Mouse (Mus musculus) monocyte, adult 5-6 weeks (primary cell): ENCODE measurements around the gene Slc17a5. TPM values are rescaled to one million over a fixed set of nuclear protein-coding genes. Genes with fewer than 3 reads are reported as not detected.

Experiments
- ATAC-seq: fragments of 153-309, 156-312 bp; replicated peaks from 2 replicates; pipeline ENCODE4 v1.8.0; 2017; ENCODE audit warnings: mild to moderate bottlenecking; ENCODE audit not compliant: low TSS enrichment, insufficient number of reproducible peaks, severe bottlenecking, poor library complexity, low FRiP score
- total RNA-seq: library from RNA; stranded (forward); fragments of 200-1000, 200-491, 200-594 nt; gene quantifications from 3 replicates; pipeline ENCODE4 v1.2.3, GENCODE M21; 2017

Gene Slc17a5
- total RNA-seq, 1 experiment from 2014 or later: 13.2 TPM

DNA sequence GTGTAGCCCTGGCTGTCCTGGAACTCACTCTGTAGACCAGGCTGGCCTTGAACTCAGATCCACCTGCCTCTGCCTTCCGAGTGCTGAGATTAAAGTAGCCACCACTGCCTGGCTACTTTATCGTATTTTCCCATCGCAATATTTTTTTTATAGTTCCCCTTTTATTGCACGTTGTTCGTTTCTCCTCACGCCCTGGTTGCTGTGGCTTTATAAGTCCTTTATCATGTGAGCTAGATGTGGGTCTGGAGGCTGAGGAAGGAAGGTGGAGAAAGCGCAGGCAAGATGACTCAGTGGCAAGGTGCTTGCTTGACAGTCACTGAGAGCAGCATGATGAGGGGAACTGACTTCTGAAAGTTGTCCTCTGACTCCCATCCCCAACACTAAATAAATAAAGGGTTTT, 9.0 kb downstream of the Slc17a5 start:
- no peak for ATAC-seq

DNA sequence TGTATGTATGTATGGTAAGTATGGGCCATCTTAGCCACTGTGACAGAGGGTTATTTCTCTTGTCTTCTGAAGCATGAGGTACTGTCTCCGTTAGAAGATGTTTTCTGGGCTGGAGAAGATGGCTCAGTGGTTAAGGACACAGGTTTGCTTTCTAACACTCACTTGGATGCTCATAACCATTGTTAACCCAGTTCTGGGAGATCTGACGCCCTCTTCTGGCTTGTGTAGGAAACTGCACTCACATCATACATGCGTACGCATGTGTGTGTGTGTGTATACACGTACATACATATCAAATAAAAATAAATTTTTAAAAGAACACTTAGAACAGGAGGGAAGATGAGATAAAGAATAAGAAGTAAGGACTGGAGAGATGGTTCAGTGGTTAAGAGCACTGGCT, 11.4 kb downstream of the Slc17a5 start:
- ATAC-seq: no peak

DNA sequence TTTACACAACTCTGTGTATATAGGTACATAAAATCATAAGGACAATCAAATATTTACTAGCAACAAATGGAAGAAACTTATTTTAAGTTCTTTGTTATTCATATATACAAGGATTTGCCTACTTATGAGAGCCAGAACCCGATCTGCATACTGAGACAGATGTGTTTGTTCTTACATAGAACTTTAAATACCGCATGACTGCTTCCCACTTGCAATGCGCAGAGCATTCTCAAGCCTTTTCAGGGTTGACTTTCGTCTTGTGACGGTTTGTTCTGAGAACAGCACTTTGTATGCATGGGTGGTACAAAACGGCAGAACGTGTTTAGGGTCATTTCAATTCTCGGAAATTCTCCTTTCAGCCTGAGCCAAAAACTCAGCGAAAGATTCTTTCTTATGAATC, 17.9 kb downstream of the Slc17a5 start:
- no peak for ATAC-seq

DNA sequence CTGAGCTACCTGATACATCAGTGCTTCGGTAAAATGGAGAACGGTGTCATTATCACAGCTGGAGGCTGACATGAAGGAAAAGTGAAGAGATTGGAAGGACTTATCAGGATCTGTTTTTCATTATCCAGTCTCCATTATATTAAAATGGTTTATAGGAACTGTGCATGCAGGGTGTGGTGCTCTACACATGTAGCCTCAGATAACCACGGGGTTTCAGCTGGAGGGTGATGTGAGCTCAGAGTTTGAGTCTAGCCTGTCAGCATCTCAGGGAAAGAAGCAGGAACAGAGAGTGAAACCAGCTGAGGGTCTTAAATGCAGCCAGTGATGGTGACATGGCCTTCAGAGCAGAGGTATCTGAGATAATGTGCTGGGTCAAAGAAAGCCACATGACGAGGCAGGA, 28.4 kb downstream of the Slc17a5 start:
- ATAC-seq: no peak

- ATAC-seq: no peak
These were observed 29.1 kb downstream of the Slc17a5 start for GRCm38 (mm10) chr9:78558586-78559214.

- ATAC-seq: no peak
These were observed 30.8 kb downstream of the Slc17a5 start for GRCm38 (mm10) chr9:78557041-78557440.

- ATAC-seq: peak; percentile 86
These were observed 34.9 kb downstream of the Slc17a5 start for GRCm38 (mm10) chr9:78552984-78553383.

GRCm38 (mm10) chr9:78551761-78552160, 36.1 kb downstream of the Slc17a5 start:
- ATAC-seq: no peak

- ATAC-seq: no peak
These were observed 40.1 kb downstream of the Slc17a5 start for GRCm38 (mm10) chr9:78547742-78548141.

GRCm38 (mm10) chr9:78546944-78547343, 40.9 kb downstream of the Slc17a5 start:
- no peak for ATAC-seq

- no peak for ATAC-seq
These were observed 46.1 kb downstream of the Slc17a5 start for GRCm38 (mm10) chr9:78541758-78542157.

DNA sequence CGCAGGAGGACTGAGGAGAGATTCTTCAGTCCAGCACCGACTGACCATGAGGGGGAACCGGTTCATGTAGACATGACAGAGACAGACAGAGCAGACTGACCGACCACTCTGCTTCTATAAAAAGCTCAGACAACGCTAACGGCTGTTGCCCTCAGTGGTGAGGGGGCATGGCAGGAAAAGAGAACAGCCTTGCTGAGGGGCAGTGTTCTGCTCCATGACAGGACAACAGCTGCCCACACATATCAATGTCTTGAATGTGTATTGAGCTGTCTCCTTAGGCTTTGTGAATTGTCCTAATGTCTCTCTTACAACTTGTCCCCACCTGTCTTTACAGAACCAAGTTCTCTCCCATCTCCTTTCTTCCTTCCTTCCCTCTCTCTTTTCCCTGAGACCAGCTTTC, 49.4 kb downstream of the Slc17a5 start:
- no peak for ATAC-seq

- no peak for ATAC-seq
These were observed 50.5 kb downstream of the Slc17a5 start for GRCm38 (mm10) chr9:78537154-78537873.

DNA sequence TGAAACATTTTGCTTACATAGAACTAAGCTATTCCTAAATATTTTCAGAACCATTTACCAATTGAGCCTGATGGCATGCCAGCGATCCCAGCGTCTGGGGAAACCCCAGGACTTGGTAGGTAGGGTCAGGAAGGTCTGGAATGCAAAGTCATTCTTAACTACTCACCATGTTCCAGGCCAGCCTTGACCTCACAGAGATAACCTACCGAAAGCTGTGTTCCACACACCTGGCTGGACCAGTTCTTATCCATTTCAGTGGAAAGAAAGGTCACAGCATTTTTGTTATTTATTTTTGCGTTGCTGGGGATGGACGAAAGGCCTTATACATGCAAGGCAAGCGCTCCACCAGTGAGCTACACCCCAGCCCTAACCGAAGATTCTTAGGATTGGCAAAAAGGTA, 53.2 kb downstream of the Slc17a5 start:
- ATAC-seq: no peak

DNA sequence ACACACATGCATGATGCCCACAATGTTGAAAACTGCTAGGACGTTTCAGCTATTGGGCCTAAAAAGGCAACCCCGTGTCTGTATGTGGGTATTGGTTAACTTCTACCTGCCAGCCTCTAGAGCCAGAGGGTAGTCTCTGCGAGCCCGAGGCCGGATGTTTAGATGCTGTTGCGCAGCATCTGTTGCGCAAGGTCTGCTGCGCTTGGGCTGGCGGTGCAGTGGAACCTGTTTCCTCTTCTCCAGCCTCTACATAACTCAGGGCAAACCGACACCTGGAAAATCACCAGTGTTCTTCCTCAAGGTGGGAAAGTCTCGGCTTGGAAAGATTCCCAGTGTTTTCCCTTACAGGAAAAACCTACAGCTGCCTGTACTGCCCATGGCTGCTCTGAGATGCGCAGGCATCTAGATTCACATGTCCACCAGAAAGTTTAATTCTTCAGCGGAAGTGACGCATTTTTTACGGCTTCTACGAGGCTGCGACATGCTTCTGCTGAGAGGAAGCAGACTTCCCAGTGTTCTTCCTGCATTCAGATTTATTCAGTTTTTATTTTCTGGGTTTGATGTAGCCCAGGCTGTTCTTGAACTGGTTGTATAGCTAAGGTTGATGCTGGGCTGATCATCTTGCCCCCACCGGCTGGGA, 54.4 kb downstream of the Slc17a5 start:
- peak; percentile 89 for ATAC-seq

GRCm38 (mm10) chr9:78532341-78532819, 55.5 kb downstream of the Slc17a5 start:
- 0 out of 2 replicates have a peak, but pooled peaks have one; percentile 9 for ATAC-seq

GRCm38 (mm10) chr9:78531816-78532215, 56.0 kb downstream of the Slc17a5 start:
- ATAC-seq: no peak

GRCm38 (mm10) chr9:78527767-78528381, 60.0 kb downstream of the Slc17a5 start:
- ATAC-seq: peak; percentile 73

- peak; percentile 74 for ATAC-seq
These were observed 60.5 kb downstream of the Slc17a5 start for GRCm38 (mm10) chr9:78527301-78527761.
